Mouse (Mus musculus): ENCODE data around the gene Nudcd2. TPM values are rescaled to one million over a fixed set of nuclear protein-coding genes. Genes with fewer than 3 reads are reported as not detected.

Nudcd2 gene
- polyA plus RNA-seq, 1 experiment from 2014 or later, result 270 TPM

DNA sequence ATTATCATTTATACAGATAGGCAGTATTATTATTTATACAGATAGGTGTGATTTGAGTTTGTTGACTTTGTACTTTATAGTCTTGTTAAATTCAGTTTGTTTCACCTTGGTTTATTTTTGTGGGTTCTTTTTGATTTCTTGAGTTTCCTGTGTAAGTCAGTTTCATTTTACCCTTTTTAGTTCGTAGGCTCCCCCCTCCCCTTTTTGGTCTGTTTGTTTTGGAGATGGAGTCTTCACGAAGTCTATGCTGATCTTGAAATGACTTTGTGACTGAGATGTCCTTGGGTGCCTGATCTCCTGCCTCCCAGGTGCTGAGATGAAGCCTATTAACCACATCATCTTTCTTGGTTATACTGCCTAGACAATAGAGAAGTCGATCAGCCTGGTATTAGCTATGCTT lies 10.9 kb downstream of the Nudcd2 start:
- H3K4me1 ChIP-seq (ENCODE audit: control insufficient read depth, insufficient read depth, low read length), result no peaks in the 10 kb centered on the region
- H3K27ac ChIP-seq (replicated peaks; ENCODE audit: low read depth, low read length), result no peak overlapping the region
- ATAC-seq (replicated peaks; ENCODE audit: insufficient number of reproducible peaks, low FRiP score, low TSS enrichment, low read depth) (no peak), DNase-seq (ENCODE audit: low spot score) (no peak)
- H3K9me3 ChIP-seq (replicated peaks; ENCODE audit: control insufficient read depth, low read length), result no peaks in the 10 kb centered on the region
- no peak overlapping the region for H3K4me3 ChIP-seq (ENCODE audit: low read depth, low read length)
- H3K9ac ChIP-seq (replicated peaks; ENCODE audit: low read length), result no peak overlapping the region
- 82% methylated on average over 3 of the region's 3 CpGs for WGBS
- H3K27me3 ChIP-seq (ENCODE audit: control insufficient read depth, insufficient read depth, low read length), result no peaks in the 10 kb centered on the region
- H3K36me3 ChIP-seq (replicated peaks; ENCODE audit: control insufficient read depth, insufficient read depth, low read depth, low read length), result no peaks in the 10 kb centered on the region; the same call in 1 of the 2 replicates
- no peak overlapping the region for H3K4me2 ChIP-seq (ENCODE audit: low read depth, low read length)

DNA sequence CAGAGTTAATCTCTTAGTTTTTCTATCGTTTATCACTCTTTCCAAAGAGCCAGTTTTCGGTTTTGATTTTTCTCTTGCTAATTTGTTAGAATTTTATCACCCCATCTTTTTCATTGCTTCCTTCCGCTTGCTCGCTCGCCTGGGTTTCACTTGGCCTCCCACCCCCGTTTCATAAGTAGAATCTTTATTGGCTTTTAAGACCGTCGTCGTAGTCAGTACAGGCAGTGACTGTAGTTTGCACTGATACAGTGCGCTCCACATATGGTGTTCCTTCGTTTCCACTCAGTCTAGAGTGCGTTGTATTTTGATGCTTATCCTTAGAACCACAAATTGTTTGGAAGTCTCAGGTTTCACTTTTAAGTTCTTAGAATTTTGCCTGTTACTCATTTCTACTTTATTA lies 12.9 kb downstream of the Nudcd2 start:
- 87% methylated on average over 12 of the region's 12 CpGs for WGBS
- Histone ChIP-seq H3K36me3 (replicated peaks; ENCODE audit: control insufficient read depth, insufficient read depth, low read depth, low read length) (no peaks in the 10 kb centered on the region), H3K9me3 (replicated peaks; ENCODE audit: control insufficient read depth, low read length) (no peaks in the 10 kb centered on the region), H3K27me3 (ENCODE audit: control insufficient read depth, insufficient read depth, low read length) (no peaks in the 10 kb centered on the region), H3K27ac (replicated peaks; ENCODE audit: low read depth, low read length) (no peak overlapping the region), H3K4me3 (ENCODE audit: low read depth, low read length) (no peak overlapping the region), H3K4me2 (ENCODE audit: low read depth, low read length) (no peak overlapping the region), H3K9ac (replicated peaks; ENCODE audit: low read length) (no peak overlapping the region), H3K4me1 (ENCODE audit: control insufficient read depth, insufficient read depth, low read length) (no peaks in the 10 kb centered on the region)
- no peak for DNase-seq (ENCODE audit: low spot score)
- no peak for ATAC-seq (replicated peaks; ENCODE audit: insufficient number of reproducible peaks, low FRiP score, low TSS enrichment, low read depth)

DNA sequence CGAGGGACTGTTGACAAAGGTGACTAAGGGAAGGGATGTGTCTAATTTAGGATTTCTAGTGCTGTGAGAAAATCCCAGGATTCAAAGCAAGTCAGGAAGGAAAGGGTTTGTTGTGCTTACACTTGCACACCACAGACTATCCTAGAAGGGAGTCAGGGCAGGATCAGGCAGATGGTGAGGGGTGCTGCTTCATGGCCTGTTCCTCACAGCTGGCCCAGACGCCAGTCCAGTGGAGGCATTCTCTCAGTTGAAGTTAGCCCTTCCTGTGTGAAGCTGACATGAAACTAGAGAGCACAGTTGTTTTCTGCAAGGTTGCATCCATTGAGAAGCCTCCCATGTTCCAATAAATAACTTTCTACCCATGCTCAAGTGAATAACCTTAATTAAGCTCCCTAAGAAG lies 14.2 kb downstream of the Nudcd2 start:
- no peak overlapping the region for H3K27ac ChIP-seq (replicated peaks; ENCODE audit: low read depth, low read length)
- no peak overlapping the region for H3K4me2 ChIP-seq (ENCODE audit: low read depth, low read length)
- DNase-seq (ENCODE audit: low spot score) (no peak), ATAC-seq (replicated peaks; ENCODE audit: insufficient number of reproducible peaks, low FRiP score, low TSS enrichment, low read depth) (no peak)
- no peak overlapping the region for H3K9ac ChIP-seq (replicated peaks; ENCODE audit: low read length)
- H3K27me3 ChIP-seq (ENCODE audit: control insufficient read depth, insufficient read depth, low read length), result no peaks in the 10 kb centered on the region
- no peaks in the 10 kb centered on the region for H3K36me3 ChIP-seq (replicated peaks; ENCODE audit: control insufficient read depth, insufficient read depth, low read depth, low read length)
- no peaks in the 10 kb centered on the region for H3K9me3 ChIP-seq (replicated peaks; ENCODE audit: control insufficient read depth, low read length)
- WGBS, result 67% methylated on average over 2 of the region's 2 CpGs
- H3K4me3 ChIP-seq (ENCODE audit: low read depth, low read length), result no peak overlapping the region
- no peaks in the 10 kb centered on the region for H3K4me1 ChIP-seq (ENCODE audit: control insufficient read depth, insufficient read depth, low read length)

DNA sequence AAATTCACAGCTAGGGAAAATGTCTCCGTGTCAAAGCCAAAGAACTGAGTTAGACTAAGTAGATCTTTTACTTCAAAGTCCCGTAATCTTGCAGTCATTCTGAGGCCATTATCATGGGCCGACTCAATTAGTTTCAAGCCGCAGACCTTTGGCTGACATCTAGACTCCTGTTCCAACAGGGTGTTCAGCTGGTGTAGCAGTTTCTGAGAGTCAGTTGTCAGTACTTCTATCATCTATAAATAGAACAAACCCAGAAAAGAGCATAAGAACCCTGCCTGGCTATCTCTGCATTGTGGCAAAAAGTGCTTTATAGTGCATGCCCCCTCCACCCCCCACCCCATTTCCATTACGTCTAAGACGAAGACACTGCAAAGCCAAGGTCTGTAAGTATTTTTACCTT lies 20.4 kb downstream of the Nudcd2 start:
- ATAC-seq (replicated peaks; ENCODE audit: insufficient number of reproducible peaks, low FRiP score, low TSS enrichment, low read depth) (no peak), DNase-seq (ENCODE audit: low spot score) (no peak)
- Histone ChIP-seq H3K4me3 (ENCODE audit: low read depth, low read length) (no peak overlapping the region), H3K9me3 (replicated peaks; ENCODE audit: control insufficient read depth, low read length) (no peaks in the 10 kb centered on the region), H3K4me1 (ENCODE audit: control insufficient read depth, insufficient read depth, low read length) (no peaks in the 10 kb centered on the region), H3K27ac (replicated peaks; ENCODE audit: low read depth, low read length) (no peak overlapping the region), H3K9ac (replicated peaks; ENCODE audit: low read length) (no peak overlapping the region), H3K27me3 (ENCODE audit: control insufficient read depth, insufficient read depth, low read length) (no peaks in the 10 kb centered on the region), H3K4me2 (ENCODE audit: low read depth, low read length) (no peak overlapping the region), H3K36me3 (replicated peaks; ENCODE audit: control insufficient read depth, insufficient read depth, low read depth, low read length) (no peaks in the 10 kb centered on the region)
- WGBS, result 72% methylated on average over 6 of the region's 6 CpGs

DNA sequence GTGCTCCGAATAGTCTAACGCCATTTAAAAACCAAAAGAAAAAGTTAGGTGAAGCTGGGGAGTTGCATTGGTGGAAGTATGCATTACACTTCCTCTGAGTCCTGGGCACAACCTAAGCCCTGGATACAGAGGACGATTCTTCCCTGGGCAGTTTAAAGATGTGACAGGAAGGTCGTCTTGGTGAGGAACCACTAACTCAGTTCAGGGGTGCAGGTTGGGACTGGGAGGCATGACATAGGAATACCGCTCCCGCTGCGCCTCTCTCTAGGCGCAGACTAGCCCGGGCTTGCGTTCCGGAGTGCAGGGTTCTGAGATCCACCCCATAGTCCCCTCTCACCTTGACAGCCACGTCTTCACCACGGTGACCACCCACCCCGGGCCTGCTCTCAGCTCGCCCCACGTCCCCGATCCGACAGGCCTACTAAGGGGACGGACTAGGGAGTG lies 21.2 kb downstream of the Nudcd2 start:
- peak overlapping the region; percentile 73 for H3K4me3 ChIP-seq (ENCODE audit: low read depth, low read length)
- ATAC-seq (replicated peaks; ENCODE audit: insufficient number of reproducible peaks, low FRiP score, low TSS enrichment, low read depth), result peak; percentile 90
- no peaks in the 10 kb centered on the region for H3K4me1 ChIP-seq (ENCODE audit: control insufficient read depth, insufficient read depth, low read length)
- no peaks in the 10 kb centered on the region for H3K9me3 ChIP-seq (replicated peaks; ENCODE audit: control insufficient read depth, low read length)
- peak overlapping the region; percentile 77 for H3K9ac ChIP-seq (replicated peaks; ENCODE audit: low read length)
- H3K4me2 ChIP-seq (ENCODE audit: low read depth, low read length), result peak overlapping the region; percentile 85
- WGBS, result 3% methylated on average over 19 of the region's 19 CpGs
- DNase-seq (ENCODE audit: low spot score), result peak; percentile 15
- H3K27ac ChIP-seq (replicated peaks; ENCODE audit: low read depth, low read length), result no peak overlapping the region
- no peaks in the 10 kb centered on the region for H3K27me3 ChIP-seq (ENCODE audit: control insufficient read depth, insufficient read depth, low read length)
- no peaks in the 10 kb centered on the region for H3K36me3 ChIP-seq (replicated peaks; ENCODE audit: control insufficient read depth, insufficient read depth, low read depth, low read length)

DNA sequence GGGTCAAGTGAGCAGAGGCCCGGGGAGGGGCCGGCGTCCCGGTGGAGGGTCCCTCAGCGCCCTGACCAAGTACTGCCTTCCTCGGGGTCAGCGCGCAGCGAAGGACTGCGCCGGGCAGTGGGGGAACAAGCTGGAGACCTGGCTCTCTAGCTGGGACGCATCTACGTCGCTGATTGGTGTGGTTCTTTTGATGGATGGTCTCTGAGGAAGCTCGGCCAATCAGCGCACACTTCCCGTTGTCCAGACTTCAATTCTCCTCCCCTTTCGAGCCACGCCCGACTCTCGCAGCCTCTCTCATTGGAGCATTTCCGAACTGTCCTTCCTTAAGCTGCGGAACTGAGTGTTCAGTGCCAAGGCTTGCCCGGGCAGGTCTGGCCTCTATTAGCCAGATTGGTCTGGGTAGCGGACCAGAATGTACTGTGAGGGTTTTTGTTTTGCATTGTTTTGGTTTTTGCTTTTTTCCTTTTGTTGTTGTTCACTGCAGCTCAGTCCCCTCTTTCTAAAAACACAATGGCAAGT lies 21.7 kb downstream of the Nudcd2 start, which contains the start of gene Ccng1:
Ccng1 (minus strand) TSS at position 203 of the 519 bp plus-strand sequence.
- 1% methylated on average over 25 of the region's 25 CpGs for WGBS
- Histone ChIP-seq H3K4me2 (ENCODE audit: low read depth, low read length) (peak within 1 kb of the TSS; percentile 85), H3K4me1 (ENCODE audit: control insufficient read depth, insufficient read depth, low read length) (no peaks in the 10 kb centered on the region), H3K9me3 (replicated peaks; ENCODE audit: control insufficient read depth, low read length) (no peaks in the 10 kb centered on the region), H3K4me3 (ENCODE audit: low read depth, low read length) (peak within 1 kb of the TSS; percentile 73), H3K27ac (replicated peaks; ENCODE audit: low read depth, low read length) (no peak within 1 kb of the TSS), H3K27me3 (ENCODE audit: control insufficient read depth, insufficient read depth, low read length) (no peaks in the 10 kb centered on the region), H3K36me3 (replicated peaks; ENCODE audit: control insufficient read depth, insufficient read depth, low read depth, low read length) (no peaks in the 10 kb centered on the region), H3K9ac (replicated peaks; ENCODE audit: low read length) (peak within 1 kb of the TSS; percentile 77)
- ATAC-seq (replicated peaks; ENCODE audit: insufficient number of reproducible peaks, low FRiP score, low TSS enrichment, low read depth) (peak; percentile 98), DNase-seq (ENCODE audit: low spot score) (peak; percentile 94)

DNA sequence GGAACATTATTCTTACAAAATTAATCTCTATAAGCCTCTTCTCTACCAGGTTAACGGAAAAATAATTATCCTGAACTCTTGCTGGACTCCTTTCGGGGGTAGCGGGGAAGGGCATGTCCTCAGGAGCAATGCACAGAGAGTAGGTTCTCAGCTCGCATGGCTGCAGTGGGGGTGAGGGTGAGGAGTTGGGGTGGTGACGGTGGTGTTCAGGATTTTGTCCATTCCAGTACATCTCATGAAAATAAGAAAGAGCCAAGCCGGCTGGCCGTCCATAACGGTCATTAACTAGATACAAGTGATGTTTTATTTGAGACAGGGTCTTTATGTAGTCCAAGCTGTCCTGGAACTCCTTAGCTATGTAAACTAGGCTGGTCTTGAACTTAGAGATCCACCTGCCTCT lies 22.5 kb downstream of the Nudcd2 start:
- no peak overlapping the region for H3K4me3 ChIP-seq (ENCODE audit: low read depth, low read length)
- no peak overlapping the region for H3K27ac ChIP-seq (replicated peaks; ENCODE audit: low read depth, low read length)
- H3K36me3 ChIP-seq (replicated peaks; ENCODE audit: control insufficient read depth, insufficient read depth, low read depth, low read length), result no peaks in the 10 kb centered on the region
- no peaks in the 10 kb centered on the region for H3K9me3 ChIP-seq (replicated peaks; ENCODE audit: control insufficient read depth, low read length)
- WGBS, result 89% methylated on average over 8 of the region's 8 CpGs
- ATAC-seq (replicated peaks; ENCODE audit: insufficient number of reproducible peaks, low FRiP score, low TSS enrichment, low read depth) (no peak), DNase-seq (ENCODE audit: low spot score) (no peak)
- no peaks in the 10 kb centered on the region for H3K27me3 ChIP-seq (ENCODE audit: control insufficient read depth, insufficient read depth, low read length)
- no peak overlapping the region for H3K4me2 ChIP-seq (ENCODE audit: low read depth, low read length)
- no peak overlapping the region for H3K9ac ChIP-seq (replicated peaks; ENCODE audit: low read length)
- H3K4me1 ChIP-seq (ENCODE audit: control insufficient read depth, insufficient read depth, low read length), result no peaks in the 10 kb centered on the region

DNA sequence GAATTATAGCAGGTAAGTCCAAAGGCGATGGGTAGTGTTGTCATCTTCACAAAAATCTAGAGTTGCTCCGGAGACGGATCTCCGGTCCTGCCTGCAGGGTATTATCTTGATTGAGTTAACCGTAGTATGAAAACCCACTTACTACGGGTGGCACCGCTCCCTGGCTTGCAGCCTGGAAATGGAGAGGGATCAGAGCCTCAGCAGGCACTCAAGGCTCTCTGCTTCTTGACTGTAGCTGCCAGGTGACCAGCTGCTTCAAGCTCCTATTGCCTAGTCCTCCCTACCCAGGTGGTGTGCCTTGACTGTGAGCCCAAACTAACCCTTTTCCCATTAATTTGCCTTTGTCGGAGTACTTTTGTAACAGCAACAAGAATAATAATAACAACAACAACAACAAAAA lies 26.4 kb downstream of the Nudcd2 start:
- no peak overlapping the region for H3K27ac ChIP-seq (replicated peaks; ENCODE audit: low read depth, low read length)
- H3K36me3 ChIP-seq (replicated peaks; ENCODE audit: control insufficient read depth, insufficient read depth, low read depth, low read length), result no peaks in the 10 kb centered on the region
- H3K4me2 ChIP-seq (ENCODE audit: low read depth, low read length), result no peak overlapping the region
- no peak for ATAC-seq (replicated peaks; ENCODE audit: insufficient number of reproducible peaks, low FRiP score, low TSS enrichment, low read depth)
- H3K27me3 ChIP-seq (ENCODE audit: control insufficient read depth, insufficient read depth, low read length), result no peaks in the 10 kb centered on the region
- 80% methylated on average over 8 of the region's 8 CpGs for WGBS
- no peak overlapping the region for H3K9ac ChIP-seq (replicated peaks; ENCODE audit: low read length)
- no peaks in the 10 kb centered on the region for H3K9me3 ChIP-seq (replicated peaks; ENCODE audit: control insufficient read depth, low read length)
- H3K4me3 ChIP-seq (ENCODE audit: low read depth, low read length), result no peak overlapping the region
- DNase-seq (ENCODE audit: low spot score), result no peak
- H3K4me1 ChIP-seq (ENCODE audit: control insufficient read depth, insufficient read depth, low read length), result no peaks in the 10 kb centered on the region
